Mouse (Mus musculus) hindbrain, embryonic 13.5 days (tissue): ENCODE data around the gene Calcrl. TPM values are rescaled to one million over a fixed set of nuclear protein-coding genes. Genes with fewer than 3 reads are reported as not detected.
"Not testable (repeated sequence)": the region's sequence is repeated elsewhere in the genome, so short reads cannot be mapped to it uniquely, and the experiment has no call there.

ENCODE experiments used
- ATAC-seq: fragments of 200-750 bp; cut with Nextera tagmentation; 2 replicates; pipeline ENCODE4 v1.8.0; 2017; ENCODE audit warnings: moderate TSS enrichment; ENCODE audit not compliant: low FRiP score
- H3K27ac ChIP-seq: fragments of 300-500 bp; sonication (generic); 2 replicates; pipeline ENCODE4 v1.5.1; 2015; ENCODE audit warnings: inconsistent platforms, mild to moderate bottlenecking, moderate library complexity
- H3K27me3 ChIP-seq: fragments of 300-500 bp; sonication (generic); 2 replicates; pipeline ENCODE4 v1.6.1; 2015; ENCODE audit warnings: mild to moderate bottlenecking, inconsistent platforms
- H3K36me3 ChIP-seq: fragments of 300-500 bp; sonication (generic); 2 replicates; pipeline ENCODE4 v1.6.1; 2015; ENCODE audit warnings: mild to moderate bottlenecking, inconsistent platforms
- H3K4me1 ChIP-seq: fragments of 300-500 bp; sonication (generic); replicated peaks from 2 replicates; pipeline ENCODE4 v1.6.1; 2015; ENCODE audit warnings: inconsistent platforms
- H3K4me2 ChIP-seq: fragments of 300-500 bp; sonication (generic); 2 replicates; pipeline ENCODE4 v1.6.1; 2015; ENCODE audit warnings: inconsistent platforms, mild to moderate bottlenecking, moderate library complexity
- H3K4me3 ChIP-seq: fragments of 300-500 bp; sonication (generic); 2 replicates; pipeline ENCODE4 v1.5.1; 2015; ENCODE audit warnings: mild to moderate bottlenecking, inconsistent platforms
- H3K9ac ChIP-seq: fragments of 300-500 bp; sonication (generic); 2 replicates; pipeline ENCODE4 v1.6.1; 2015; ENCODE audit warnings: mild to moderate bottlenecking, inconsistent platforms
- H3K9me3 ChIP-seq: fragments of 300-500 bp; sonication (generic); 2 replicates; pipeline ENCODE4 v1.6.1; 2016; ENCODE audit warnings: inconsistent platforms
- WGBS: fragments of 180-500 bp; shearing (Covaris S2); methylation state at CpG from one replicate; pipeline ENCODE4 v1.1.7; 2015; 5-methylcytosine and 5-hydroxymethylcytosine counted together
- polyA plus RNA-seq: library from polyadenylated mRNA; unstranded; fragments of >200 nt; fragmentation: Nextera tagmentation; extraction: Ambion mirVana; gene quantifications from 2 replicates; pipeline ENCODE4 v1.2.1, GENCODE M21; 2015

Gene Calcrl
- polyA plus RNA-seq, 1 experiment from 2014 or later: 14.2 TPM

GRCm38 (mm10) chr2:84441940-84442339 lies 16.7 kb upstream of the Calcrl start:
- Histone ChIP-seq H3K4me1 (no peaks in the 10 kb centered on the region), H3K9ac (no peak overlapping the region), H3K4me3 (no peak overlapping the region), H3K9me3 (no peaks in the 10 kb centered on the region), H3K4me2 (no peak overlapping the region), H3K36me3 (no peaks in the 10 kb centered on the region), H3K27me3 (no peaks in the 10 kb centered on the region), H3K27ac (no peak overlapping the region)
- no peak for ATAC-seq
- 89% methylated on average over 5 of the region's 5 CpGs for WGBS

GRCm38 (mm10) chr2:84429724-84430123 lies 4.5 kb upstream of the Calcrl start:
- 55% methylated on average over 11 of the region's 11 CpGs for WGBS
- no peaks in the 10 kb centered on the region for H3K36me3 ChIP-seq
- peak; percentile 49 for ATAC-seq

GRCm38 (mm10) chr2:84428836-84429235 lies 3.6 kb upstream of the Calcrl start:
- 73% methylated on average over 3 of the region's 3 CpGs for WGBS
- no peaks in the 10 kb centered on the region for H3K9me3 ChIP-seq
- H3K27ac ChIP-seq: no peak overlapping the region
- no peaks in the 10 kb centered on the region for H3K36me3 ChIP-seq
- ATAC-seq: no peak
- H3K27me3 ChIP-seq: 0 out of 2 replicates have a peak, but pooled peaks cover 2% of the 10 kb centered on the region
- H3K4me3 ChIP-seq: no peak overlapping the region
- H3K4me2 ChIP-seq: no peak overlapping the region
- no peak overlapping the region for H3K9ac ChIP-seq
- 0 out of 2 replicates have a peak, but pooled peaks cover 2% of the 10 kb centered on the region for H3K4me1 ChIP-seq

More at GRCm38 (mm10) chr2:84429724-84430123, 4.5 kb upstream of the Calcrl start:
- Histone ChIP-seq H3K27ac (no peak overlapping the region), H3K27me3 (0 out of 2 replicates have a peak, but pooled peaks cover 2% of the 10 kb centered on the region), H3K9ac (no peak overlapping the region), H3K4me1 (0 out of 2 replicates have a peak, but pooled peaks cover 2% of the 10 kb centered on the region), H3K4me3 (no peak overlapping the region), H3K9me3 (no peaks in the 10 kb centered on the region), H3K4me2 (no peak overlapping the region)

- H3K9me3 ChIP-seq: no peaks in the 10 kb centered on the region
- no peak overlapping the region for H3K4me2 ChIP-seq
- no peaks in the 10 kb centered on the region for H3K36me3 ChIP-seq
- no peak overlapping the region for H3K4me3 ChIP-seq
- no peak overlapping the region for H3K9ac ChIP-seq
- 0 out of 2 replicates have a peak, but pooled peaks cover 2% of the 10 kb centered on the region for H3K27me3 ChIP-seq
- no peak for ATAC-seq
- H3K27ac ChIP-seq: no peak overlapping the region
- WGBS: 91% methylated on average over 4 of the region's 4 CpGs
- H3K4me1 ChIP-seq: 0 out of 2 replicates have a peak, but pooled peaks cover 2% of the 10 kb centered on the region
Observed at GRCm38 (mm10) chr2:84426531-84426930, 1.3 kb upstream of the Calcrl start.

GRCm38 (mm10) chr2:84416501-84416900 lies 8.7 kb downstream of the Calcrl start:
- Histone ChIP-seq H3K9ac (no peak overlapping the region), H3K9me3 (peaks cover 7% of the 10 kb centered on the region; the same call in 1 of the 2 replicates), H3K27ac (no peak overlapping the region), H3K36me3 (no peaks in the 10 kb centered on the region), H3K4me1 (no peaks in the 10 kb centered on the region), H3K4me3 (no peak overlapping the region), H3K4me2 (no peak overlapping the region), H3K27me3 (no peaks in the 10 kb centered on the region)
- no peak for ATAC-seq
- WGBS: 59% methylated on average over 4 of the region's 4 CpGs

- Histone ChIP-seq H3K9ac (no peak overlapping the region), H3K27me3 (no peaks in the 10 kb centered on the region), H3K27ac (no peak overlapping the region), H3K36me3 (no peaks in the 10 kb centered on the region), H3K9me3 (peaks cover 7% of the 10 kb centered on the region; the same call in 1 of the 2 replicates), H3K4me2 (no peak overlapping the region), H3K4me1 (no peaks in the 10 kb centered on the region), H3K4me3 (no peak overlapping the region)
- ATAC-seq: no peak
Observed at GRCm38 (mm10) chr2:84409796-84410592, 15.2 kb downstream of the Calcrl start.

- no peak for ATAC-seq
- WGBS: 85% methylated on average over 3 of the region's 3 CpGs
- Histone ChIP-seq H3K9me3 (no peaks in the 10 kb centered on the region), H3K4me2 (no peak overlapping the region), H3K4me3 (no peak overlapping the region), H3K27ac (no peak overlapping the region), H3K27me3 (no peaks in the 10 kb centered on the region), H3K9ac (no peak overlapping the region), H3K36me3 (no peaks in the 10 kb centered on the region), H3K4me1 (no peaks in the 10 kb centered on the region)
Observed at GRCm38 (mm10) chr2:84404834-84405233, 20.4 kb downstream of the Calcrl start.

GRCm38 (mm10) chr2:84402713-84403112 lies 22.5 kb downstream of the Calcrl start:
- no peaks in the 10 kb centered on the region for H3K9me3 ChIP-seq
- H3K4me1 ChIP-seq: no peaks in the 10 kb centered on the region
- ATAC-seq: no peak
- no peaks in the 10 kb centered on the region for H3K36me3 ChIP-seq
- no peak overlapping the region for H3K4me2 ChIP-seq
- H3K4me3 ChIP-seq: no peak overlapping the region
- no peaks in the 10 kb centered on the region for H3K27me3 ChIP-seq
- no peak overlapping the region for H3K27ac ChIP-seq
- no peak overlapping the region for H3K9ac ChIP-seq
- WGBS: 81% methylated on average over 3 of the region's 3 CpGs

- no peaks in the 10 kb centered on the region for H3K36me3 ChIP-seq
- no peak overlapping the region for H3K4me3 ChIP-seq
- no peak overlapping the region for H3K4me2 ChIP-seq
- H3K27ac ChIP-seq: no peak overlapping the region
- ATAC-seq: no peak
- H3K27me3 ChIP-seq: no peaks in the 10 kb centered on the region
- WGBS: 79% methylated on average over 4 of the region's 4 CpGs
- no peak overlapping the region for H3K9ac ChIP-seq
- no peaks in the 10 kb centered on the region for H3K4me1 ChIP-seq
- no peaks in the 10 kb centered on the region for H3K9me3 ChIP-seq
Observed at GRCm38 (mm10) chr2:84396557-84396956, 28.7 kb downstream of the Calcrl start.

- Histone ChIP-seq H3K4me3 (no peak overlapping the region), H3K9me3 (no peaks in the 10 kb centered on the region), H3K27ac (no peak overlapping the region), H3K36me3 (no peaks in the 10 kb centered on the region), H3K27me3 (no peaks in the 10 kb centered on the region), H3K4me2 (no peak overlapping the region), H3K9ac (no peak overlapping the region), H3K4me1 (no peaks in the 10 kb centered on the region)
- ATAC-seq: no peak
- 94% methylated on average over 4 of the region's 4 CpGs for WGBS
Observed at GRCm38 (mm10) chr2:84393236-84393635, 32.0 kb downstream of the Calcrl start.

- Histone ChIP-seq H3K4me2 (no peak overlapping the region), H3K27ac (no peak overlapping the region), H3K9ac (no peak overlapping the region), H3K9me3 (no peaks in the 10 kb centered on the region), H3K4me1 (no peaks in the 10 kb centered on the region), H3K36me3 (no peaks in the 10 kb centered on the region), H3K27me3 (no peaks in the 10 kb centered on the region), H3K4me3 (no peak overlapping the region)
- no peak for ATAC-seq
Observed at GRCm38 (mm10) chr2:84389075-84389474, 36.1 kb downstream of the Calcrl start.

GRCm38 (mm10) chr2:84388537-84388936 lies 36.7 kb downstream of the Calcrl start:
- WGBS: 91% methylated on average over 14 of the region's 14 CpGs
- not testable (repeated sequence) for H3K4me3 ChIP-seq, H3K27me3 ChIP-seq, H3K9me3 ChIP-seq, H3K9ac ChIP-seq, H3K4me2 ChIP-seq, H3K36me3 ChIP-seq, ATAC-seq, H3K27ac ChIP-seq, H3K4me1 ChIP-seq

GRCm38 (mm10) chr2:84388023-84388416 lies 37.2 kb downstream of the Calcrl start:
- no peak for ATAC-seq
- H3K4me2 ChIP-seq: no peak overlapping the region
- no peak overlapping the region for H3K4me3 ChIP-seq
- WGBS: 77% methylated on average over 7 of the region's 7 CpGs
- no peaks in the 10 kb centered on the region for H3K36me3 ChIP-seq
- no peaks in the 10 kb centered on the region for H3K9me3 ChIP-seq
- no peak overlapping the region for H3K27ac ChIP-seq
- H3K9ac ChIP-seq: no peak overlapping the region
- no peaks in the 10 kb centered on the region for H3K27me3 ChIP-seq
- H3K4me1 ChIP-seq: no peaks in the 10 kb centered on the region
